Mouse (Mus musculus) stomach, postnatal 0 days (tissue): ENCODE data around the gene Coro2a. TPM values are rescaled to one million over a fixed set of nuclear protein-coding genes. Genes with fewer than 3 reads are reported as not detected.
A peak's percentile ranks its signal among the peaks of the same experiment; 100 is the strongest.

Experiments used
- ATAC-seq: fragments of 200-750 bp; cut with Nextera tagmentation; 2 replicates; pipeline ENCODE4 v1.8.0; 2017; ENCODE audit not compliant: low FRiP score, low TSS enrichment
- DNase-seq: peaks from one replicate; pipeline ENCODE4 v3.0.0-alpha.2; 2016; ENCODE audit warnings: low spot score
- H3K27ac ChIP-seq: fragments of 300-500 bp; sonication (generic); replicated peaks from 2 replicates; pipeline ENCODE4 v1.5.1; 2014; ENCODE audit warnings: mild to moderate bottlenecking, control low read depth
- H3K27me3 ChIP-seq: fragments of 300-500 bp; sonication (generic); 2 replicates; pipeline ENCODE4 v1.6.1; 2014; ENCODE audit warnings: low read length; ENCODE audit not compliant: control insufficient read depth, insufficient read depth
- H3K36me3 ChIP-seq: fragments of 300-500 bp; sonication (generic); 2 replicates; pipeline ENCODE4 v1.6.1; 2014; ENCODE audit warnings: low read length, mixed read lengths; ENCODE audit not compliant: control insufficient read depth, insufficient read depth
- H3K4me1 ChIP-seq: fragments of 300-500 bp; sonication (generic); replicated peaks from 2 replicates; pipeline ENCODE4 v1.6.1; 2014; ENCODE audit warnings: antibody characterized with exemption; ENCODE audit not compliant: control insufficient read depth, insufficient read depth
- H3K4me2 ChIP-seq: fragments of 300-500 bp; sonication (generic); replicated peaks from 2 replicates; pipeline ENCODE4 v1.6.1; 2014; ENCODE audit warnings: low read depth, mild to moderate bottlenecking, control low read depth, moderate library complexity
- H3K4me3 ChIP-seq: fragments of 300-500 bp; sonication (generic); 2 replicates; pipeline ENCODE4 v1.5.1; 2014; ENCODE audit warnings: low read depth, low read length, control low read depth
- H3K9ac ChIP-seq: fragments of 300-500 bp; sonication (generic); 2 replicates; pipeline ENCODE4 v1.6.1; 2014; ENCODE audit warnings: mild to moderate bottlenecking, low read length, control low read depth, mixed read lengths
- H3K9me3 ChIP-seq: fragments of 300-500 bp; sonication (generic); 2 replicates; pipeline ENCODE4 v1.6.1; 2016; ENCODE audit warnings: low read length; ENCODE audit not compliant: control insufficient read depth
- CTCF ChIP-seq: IDR thresholded peaks from 2 replicates; pipeline ENCODE4 v1.5.1; 2016; ENCODE audit warnings: antibody characterized with exemption, low read depth, mild to moderate bottlenecking, moderate library complexity
- EP300 ChIP-seq: optimal IDR thresholded peaks from 2 replicates; pipeline ENCODE3; 2016; ENCODE audit warnings: antibody characterized with exemption
- WGBS: fragments of 180-500 bp; shearing (Covaris S2); extraction: QIAGEN DNeasy Blood & Tissue Kit; methylation state at CpG from one replicate; pipeline ENCODE4 v1.1.7; 2014; 5-methylcytosine and 5-hydroxymethylcytosine counted together
- polyA plus RNA-seq: library from polyadenylated mRNA; unstranded; fragments of >200 nt; fragmentation: Nextera tagmentation; extraction: Ambion mirVana; gene quantifications from 2 replicates; pipeline ENCODE4 v1.2.1, GENCODE M21; 2015

The Coro2a gene
- polyA plus RNA-seq, 1 experiment from 2014 or later, result 17.2 TPM

DNA sequence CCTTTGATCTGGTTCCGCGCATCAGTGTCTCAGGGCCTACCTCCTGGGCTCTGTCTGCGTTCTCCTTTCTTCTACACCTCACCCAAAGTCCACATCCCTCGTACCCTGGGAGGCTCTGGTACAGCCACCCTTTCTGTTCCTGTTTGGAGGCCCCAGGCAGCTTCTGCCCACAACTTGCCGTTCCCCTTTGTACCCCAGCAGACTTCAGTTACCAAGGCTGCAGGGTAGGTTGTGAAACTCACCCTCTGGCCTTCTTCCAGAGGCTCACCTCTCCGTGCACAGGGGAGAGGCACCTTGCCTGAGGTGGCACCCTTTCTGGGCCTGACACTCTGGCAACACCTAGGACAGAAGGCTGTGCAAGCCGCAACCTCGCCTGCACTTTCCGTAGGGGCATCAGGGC lies 46.2 kb downstream of the Coro2a start:
- Histone ChIP-seq H3K4me1 (0 out of 2 replicates have a peak, but pooled peaks cover 2% of the 10 kb centered on the region), H3K9ac (no peak overlapping the region), H3K4me3 (no peak overlapping the region), H3K27me3 (no peaks in the 10 kb centered on the region), H3K4me2 (no peak overlapping the region), H3K36me3 (no peaks in the 10 kb centered on the region), H3K9me3 (no peaks in the 10 kb centered on the region), H3K27ac (peak overlapping the region; percentile 84)
- WGBS, result 51% methylated on average over 9 of the region's 9 CpGs
- ATAC-seq (peak; percentile 54), DNase-seq (peak; percentile 81)
- TF ChIP-seq CTCF (no peak), EP300 (no peak)

DNA sequence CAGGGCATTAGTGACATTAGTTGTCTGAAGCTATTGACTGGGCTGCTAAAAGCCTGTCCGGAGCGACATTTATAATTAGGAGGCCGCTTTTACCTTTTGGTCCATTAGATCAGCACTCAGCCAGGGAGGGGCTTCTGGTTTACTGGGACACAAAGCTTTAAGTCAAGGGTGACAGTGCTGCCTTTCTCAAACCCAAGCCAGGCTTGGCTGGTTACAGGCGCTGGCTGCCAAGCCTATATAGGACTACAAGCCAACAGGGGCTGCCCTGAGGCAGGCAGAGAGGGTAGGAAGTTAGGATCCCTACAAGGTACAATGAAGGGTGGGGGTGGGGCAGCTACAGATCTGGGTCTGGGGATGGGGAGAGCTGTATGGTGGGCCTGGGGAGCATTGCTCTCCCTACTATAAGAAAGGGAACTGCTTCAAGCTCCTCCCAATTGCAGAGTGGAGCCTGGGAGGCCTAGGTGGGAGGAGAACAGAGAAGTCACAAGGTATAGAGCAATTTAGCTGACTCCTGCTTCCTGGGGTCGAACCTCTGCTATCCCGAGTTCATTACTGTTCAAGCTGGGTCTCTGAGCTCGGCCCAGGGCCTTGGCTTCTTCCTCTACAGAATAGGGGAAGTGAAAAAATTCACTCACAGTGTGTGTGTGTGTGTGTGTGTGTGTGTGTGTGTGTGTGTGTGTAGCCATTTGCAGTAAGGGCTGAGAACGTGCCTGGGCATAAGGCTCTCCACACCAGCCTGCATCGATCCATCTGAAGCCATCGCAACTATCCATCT lies 47.5 kb downstream of the Coro2a start:
- H3K27me3 ChIP-seq, result no peaks in the 10 kb centered on the region
- 61% methylated on average over 10 of the region's 10 CpGs for WGBS
- TF ChIP-seq CTCF (no peak), EP300 (no peak)
- no peak overlapping the region for H3K4me2 ChIP-seq
- H3K9ac ChIP-seq, result peak overlapping the region; percentile 23; the same call in 1 of the 2 replicates
- ATAC-seq (peak; percentile 13), DNase-seq (no peak)
- H3K4me1 ChIP-seq, result 0 out of 2 replicates have a peak, but pooled peaks cover 2% of the 10 kb centered on the region
- peak overlapping the region; percentile 80 for H3K27ac ChIP-seq
- H3K36me3 ChIP-seq, result no peaks in the 10 kb centered on the region
- no peak overlapping the region for H3K4me3 ChIP-seq
- no peaks in the 10 kb centered on the region for H3K9me3 ChIP-seq

DNA sequence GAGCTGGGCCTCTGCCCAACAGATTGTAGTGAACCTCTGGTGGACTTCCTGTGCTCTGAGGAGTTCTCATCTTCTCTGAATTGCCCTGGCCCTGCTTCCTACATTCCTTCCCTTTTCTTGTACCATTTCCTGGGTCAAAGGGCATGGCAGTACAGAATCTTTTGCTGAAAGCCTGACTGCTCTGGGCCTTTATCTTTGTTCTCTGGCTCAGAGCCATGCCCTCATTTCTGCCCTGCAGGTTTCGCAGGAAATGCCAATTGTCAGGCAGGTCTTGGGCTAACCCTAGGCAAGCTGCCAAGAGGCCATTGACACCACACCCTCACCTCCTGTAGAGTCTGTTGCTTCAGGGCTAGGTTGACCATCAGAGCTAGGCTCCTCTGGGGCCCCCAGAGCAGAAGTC lies 48.1 kb downstream of the Coro2a start:
- WGBS, result 25% methylated on average over 1 of the region's 1 CpGs
- ATAC-seq (peak; percentile 77), DNase-seq (peak; percentile 93)
- peak overlapping the region; percentile 80 for H3K27ac ChIP-seq
- H3K4me1 ChIP-seq, result 0 out of 2 replicates have a peak, but pooled peaks cover 2% of the 10 kb centered on the region
- H3K9me3 ChIP-seq, result no peaks in the 10 kb centered on the region
- no peaks in the 10 kb centered on the region for H3K36me3 ChIP-seq
- no peak overlapping the region for H3K4me2 ChIP-seq
- H3K4me3 ChIP-seq, result no peak overlapping the region
- H3K9ac ChIP-seq, result no peak overlapping the region
- TF ChIP-seq EP300 (no peak), CTCF (no peak)
- H3K27me3 ChIP-seq, result no peaks in the 10 kb centered on the region

DNA sequence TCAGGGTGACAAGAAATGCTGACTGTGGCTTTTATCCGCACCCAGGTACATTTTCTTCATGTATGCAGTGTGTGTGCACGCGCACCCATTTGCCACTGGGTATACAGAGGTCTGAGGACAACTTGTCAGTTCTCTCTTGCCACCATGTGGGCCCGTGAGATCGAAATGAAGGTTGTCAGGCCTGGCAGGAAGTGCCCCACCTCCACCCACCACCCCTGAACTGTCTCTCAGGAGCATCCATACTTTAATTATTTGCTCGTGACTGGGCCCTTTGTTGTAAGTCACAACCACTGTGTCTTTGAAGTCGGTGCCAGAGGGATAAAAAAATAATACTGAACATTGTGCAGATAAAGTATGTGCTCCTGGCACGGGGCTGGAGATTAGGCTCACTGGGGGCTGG lies 51.6 kb downstream of the Coro2a start:
- no peaks in the 10 kb centered on the region for H3K27me3 ChIP-seq
- H3K9me3 ChIP-seq, result no peaks in the 10 kb centered on the region
- TF ChIP-seq EP300 (no peak), CTCF (no peak)
- no peak overlapping the region for H3K4me3 ChIP-seq
- H3K9ac ChIP-seq, result no peak overlapping the region
- DNase-seq (no peak), ATAC-seq (no peak)
- no peak overlapping the region for H3K4me2 ChIP-seq
- H3K4me1 ChIP-seq, result 0 out of 2 replicates have a peak, but pooled peaks cover 2% of the 10 kb centered on the region
- WGBS, result 61% methylated on average over 8 of the region's 8 CpGs
- H3K27ac ChIP-seq, result no peak overlapping the region
- H3K36me3 ChIP-seq, result no peaks in the 10 kb centered on the region

DNA sequence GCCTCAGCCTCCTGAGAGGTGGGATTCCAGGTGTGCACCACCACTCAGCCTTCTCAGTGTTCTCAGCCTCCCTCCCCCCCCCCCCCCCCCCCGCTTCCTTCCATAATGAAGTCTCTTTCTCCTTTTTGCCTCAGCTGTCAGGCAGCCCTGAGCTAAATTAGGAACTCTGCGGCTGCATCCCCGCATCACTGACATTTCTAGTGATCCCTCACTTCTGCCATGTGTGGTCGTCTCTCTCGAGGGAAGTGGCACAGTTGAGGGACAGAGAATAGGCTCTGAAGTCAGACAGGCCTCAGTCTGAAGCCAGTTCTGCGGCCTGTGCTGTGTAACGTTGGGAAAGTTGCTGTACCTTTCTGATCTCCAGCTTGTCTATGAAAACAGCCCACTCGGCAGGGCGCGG lies 52.0 kb downstream of the Coro2a start:
- H3K27me3 ChIP-seq, result no peaks in the 10 kb centered on the region
- H3K27ac ChIP-seq, result no peak overlapping the region
- H3K4me3 ChIP-seq, result no peak overlapping the region
- TF ChIP-seq EP300 (no peak), CTCF (no peak)
- no peak for ATAC-seq
- H3K9ac ChIP-seq, result no peak overlapping the region
- H3K36me3 ChIP-seq, result no peaks in the 10 kb centered on the region
- H3K4me2 ChIP-seq, result no peak overlapping the region
- 0 out of 2 replicates have a peak, but pooled peaks cover 2% of the 10 kb centered on the region for H3K4me1 ChIP-seq
- no peak for DNase-seq
- no peaks in the 10 kb centered on the region for H3K9me3 ChIP-seq
- WGBS, result 78% methylated on average over 9 of the region's 10 CpGs

DNA sequence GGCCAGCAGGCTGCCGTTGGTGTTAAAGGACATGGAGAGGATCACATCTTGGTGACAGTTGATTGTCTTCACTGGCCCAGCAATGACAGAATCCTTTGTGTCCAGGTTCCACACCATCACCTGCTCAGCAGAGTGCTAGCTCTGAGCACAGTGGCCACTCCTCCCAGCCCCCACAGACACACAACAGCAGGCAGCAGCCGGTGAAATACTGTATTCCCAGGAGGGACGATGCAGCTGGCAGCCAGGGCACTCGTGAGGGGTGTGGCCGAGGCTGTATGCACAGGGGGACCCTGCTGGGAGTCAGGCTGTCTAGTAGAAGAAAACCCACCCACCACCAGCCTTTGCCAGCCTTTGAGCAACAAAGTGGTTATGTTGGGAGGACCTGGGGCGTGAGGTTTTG lies 55.3 kb downstream of the Coro2a start:
- TF ChIP-seq CTCF (no peak), EP300 (no peak)
- Histone ChIP-seq H3K27me3 (no peaks in the 10 kb centered on the region), H3K4me1 (no peaks in the 10 kb centered on the region), H3K4me2 (no peak overlapping the region), H3K9ac (no peak overlapping the region), H3K9me3 (no peaks in the 10 kb centered on the region), H3K27ac (no peak overlapping the region), H3K4me3 (no peak overlapping the region), H3K36me3 (no peaks in the 10 kb centered on the region)
- 41% methylated on average over 6 of the region's 6 CpGs for WGBS
- no peak for DNase-seq
- ATAC-seq, result no peak
